Mouse (Mus musculus): ENCODE measurements around the gene Invs.

- TF ChIP-seq POLR2A (IDR thresholded peaks at IDR 0.05; ENCODE audit: low read depth, low read length) = no peak
- TF ChIP-seq CTCF (IDR thresholded peaks at IDR 0.05; ENCODE audit: extremely low read depth, insufficient read length, insufficient replicate concordance, low read depth, low read length) = no peak
These were observed 35.8 kb upstream of the Invs start for GRCm38 (mm10) chr4:48243737-48244136.
